Mouse (Mus musculus) limb, embryonic 11.5 days (tissue): Measurements from ENCODE around the gene Gm20379. TPM values are rescaled to one million over a fixed set of nuclear protein-coding genes. Genes with fewer than 3 reads are reported as not detected.

Experiments
- ATAC-seq: fragments of 200-750 bp; cut with Nextera tagmentation; 2 replicates; pipeline ENCODE4 v1.8.0; 2017; ENCODE audit warnings: low read depth; ENCODE audit not compliant: insufficient number of reproducible peaks, low FRiP score, low TSS enrichment
- DNase-seq: peaks from one replicate; pipeline ENCODE4 v3.0.0-alpha.2; 2015; ENCODE audit warnings: low spot score
- H3K27ac ChIP-seq: fragments of 300-500 bp; sonication (generic); replicated peaks from 2 replicates; pipeline ENCODE4 v1.5.1; 2014; ENCODE audit warnings: low read depth, mild to moderate bottlenecking, low read length
- H3K27me3 ChIP-seq: fragments of 300-500 bp; sonication (generic); 2 replicates; pipeline ENCODE4 v1.6.1; 2014; ENCODE audit warnings: mild to moderate bottlenecking, low read length, mixed read lengths; ENCODE audit not compliant: control insufficient read depth, insufficient read depth
- H3K36me3 ChIP-seq: fragments of 300-500 bp; sonication (generic); 2 replicates; pipeline ENCODE4 v1.6.1; 2014; ENCODE audit warnings: mild to moderate bottlenecking, low read length, moderate library complexity, mixed read lengths; ENCODE audit not compliant: control insufficient read depth, insufficient read depth
- H3K4me1 ChIP-seq: fragments of 300-500 bp; sonication (generic); 2 replicates; pipeline ENCODE4 v1.6.1; 2014; ENCODE audit warnings: low read length, mixed read lengths; ENCODE audit not compliant: control insufficient read depth, insufficient read depth
- H3K4me2 ChIP-seq: fragments of 300-500 bp; sonication (generic); 2 replicates; pipeline ENCODE4 v1.6.1; 2014; ENCODE audit warnings: low read depth, mild to moderate bottlenecking, moderate library complexity; ENCODE audit not compliant: severe bottlenecking
- H3K4me3 ChIP-seq: fragments of 300-500 bp; sonication (generic); 2 replicates; pipeline ENCODE4 v1.5.1; 2014; ENCODE audit warnings: low read depth, low read length
- H3K9ac ChIP-seq: fragments of 300-500 bp; sonication (generic); 2 replicates; pipeline ENCODE4 v1.6.1; 2014; ENCODE audit warnings: mild to moderate bottlenecking, low read length
- H3K9me3 ChIP-seq: fragments of 300-500 bp; sonication (generic); 2 replicates; pipeline ENCODE4 v1.6.1; 2016; ENCODE audit warnings: low read length; ENCODE audit not compliant: control insufficient read depth
- WGBS: fragments of 180-500 bp; shearing (Covaris S2); extraction: QIAGEN DNeasy Blood & Tissue Kit; methylation state at CpG from one replicate; pipeline ENCODE4 v1.1.7; 2014; 5-methylcytosine and 5-hydroxymethylcytosine counted together
- polyA plus RNA-seq: library from polyadenylated mRNA; unstranded; fragments of >200 nt; fragmentation: Nextera tagmentation; extraction: Ambion mirVana; gene quantifications from 2 replicates; pipeline ENCODE4 v1.2.1, GENCODE M21; 2014

Gm20379 gene
- polyA plus RNA-seq, 1 experiment from 2014 or later, result 1.3 TPM

DNA sequence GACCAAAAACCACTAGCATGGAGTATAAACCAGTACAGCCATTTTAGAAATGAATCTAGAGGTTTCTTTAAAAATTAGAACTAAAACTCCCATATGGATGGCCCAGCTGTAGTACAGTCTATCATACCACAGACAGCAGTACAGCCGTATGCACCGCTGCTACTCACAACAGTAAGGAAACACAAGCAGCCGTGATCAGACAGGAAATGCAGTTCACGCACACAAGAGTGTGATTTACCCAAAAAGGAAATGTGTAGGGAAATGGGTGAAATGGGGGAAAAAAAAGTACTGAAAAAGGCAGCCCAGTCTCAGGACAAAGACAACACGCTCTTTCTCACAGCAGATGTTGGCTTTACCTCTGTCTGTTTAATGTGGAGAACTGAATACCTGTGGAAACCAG is 11.9 kb upstream of the Gm20379 start:
- Histone ChIP-seq H3K9ac (no peak overlapping the region), H3K4me3 (no peak overlapping the region), H3K36me3 (no peaks in the 10 kb centered on the region; the same call in 1 of the 2 replicates), H3K27me3 (no peaks in the 10 kb centered on the region), H3K4me1 (peaks cover 5% of the 10 kb centered on the region; the same call in 1 of the 2 replicates), H3K4me2 (no peak overlapping the region), H3K9me3 (no peaks in the 10 kb centered on the region), H3K27ac (no peak overlapping the region)
- ATAC-seq (no peak), DNase-seq (no peak)
- 90% methylated on average over 5 of the region's 5 CpGs for whole genome bisulfite sequencing

DNA sequence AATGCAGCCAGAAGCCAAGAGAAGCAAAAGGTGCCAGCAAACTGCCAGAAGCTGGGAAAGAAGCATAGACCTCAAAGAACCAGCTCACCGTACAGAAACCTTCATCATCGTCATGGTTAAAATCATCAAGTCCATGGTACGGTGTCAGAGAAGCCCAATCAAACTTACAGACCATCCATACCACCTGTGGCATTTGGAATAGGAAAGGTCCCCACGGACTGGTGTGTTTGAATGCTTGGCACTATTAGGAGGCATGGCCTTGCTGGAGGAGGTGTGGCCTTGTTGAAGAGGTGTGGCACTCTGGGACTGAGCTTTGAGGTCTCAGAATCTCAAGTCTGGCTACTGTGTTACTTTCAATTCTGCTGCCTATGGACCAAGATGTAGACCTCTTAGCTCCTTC is 9.3 kb upstream of the Gm20379 start:
- no peak for ATAC-seq
- no peaks in the 10 kb centered on the region for H3K9me3 ChIP-seq
- H3K4me3 ChIP-seq, result no peak overlapping the region
- peaks cover 1% of the 10 kb centered on the region; the same call in 1 of the 2 replicates for H3K4me1 ChIP-seq
- H3K27me3 ChIP-seq, result no peaks in the 10 kb centered on the region
- no peak overlapping the region for H3K9ac ChIP-seq
- WGBS, result 92% methylated on average over 4 of the region's 4 CpGs
- H3K4me2 ChIP-seq, result no peak overlapping the region
- DNase-seq, result no peak
- no peak overlapping the region for H3K27ac ChIP-seq
- H3K36me3 ChIP-seq, result no peaks in the 10 kb centered on the region; the same call in 1 of the 2 replicates

DNA sequence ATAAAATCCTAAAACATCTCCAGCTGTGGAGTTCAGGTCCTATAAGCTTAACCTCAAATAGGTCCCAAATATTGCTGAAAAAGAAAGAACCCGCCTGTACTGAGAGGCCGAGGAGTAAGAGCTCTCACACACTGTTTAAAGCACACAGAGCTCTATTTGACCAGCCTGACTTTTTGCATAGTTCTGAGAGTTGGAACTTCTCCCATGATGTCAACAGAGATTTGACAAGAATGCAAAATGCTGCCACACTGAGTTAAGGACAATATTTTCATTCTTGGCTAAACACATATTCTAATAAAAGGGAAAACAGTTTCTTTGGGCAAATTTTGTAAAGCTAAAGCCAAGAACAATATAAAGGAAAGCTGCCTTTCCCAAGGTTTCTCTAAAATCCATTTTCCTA is 8.8 kb upstream of the Gm20379 start:
- DNase-seq (no peak), ATAC-seq (no peak)
- Histone ChIP-seq H3K9me3 (no peaks in the 10 kb centered on the region), H3K27ac (no peak overlapping the region), H3K4me1 (peaks cover 1% of the 10 kb centered on the region; the same call in 1 of the 2 replicates), H3K36me3 (no peaks in the 10 kb centered on the region; the same call in 1 of the 2 replicates), H3K4me3 (no peak overlapping the region), H3K27me3 (no peaks in the 10 kb centered on the region), H3K9ac (no peak overlapping the region), H3K4me2 (no peak overlapping the region)
- 96% methylated on average over 2 of the region's 2 CpGs for WGBS

DNA sequence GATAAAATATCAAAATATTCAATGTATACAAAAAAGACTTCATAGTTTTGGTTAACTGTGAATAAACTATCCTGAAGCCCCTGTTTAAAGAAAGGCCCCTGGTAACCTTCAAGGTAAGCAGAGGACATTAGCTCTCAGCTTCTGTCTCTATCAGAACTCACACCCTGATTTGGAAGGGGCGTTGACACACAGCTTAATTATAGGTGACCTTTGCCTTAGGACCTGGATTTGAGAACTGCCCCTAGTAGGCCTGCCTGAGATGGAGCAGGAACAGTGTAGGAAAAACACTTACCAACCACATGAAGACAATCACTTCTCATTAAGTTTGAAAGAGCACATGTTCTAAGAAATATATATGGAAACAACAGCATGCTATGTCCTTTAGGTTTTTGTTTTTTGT is 6.3 kb upstream of the Gm20379 start:
- Histone ChIP-seq H3K36me3 (no peaks in the 10 kb centered on the region; the same call in 1 of the 2 replicates), H3K27ac (no peak overlapping the region), H3K4me2 (no peak overlapping the region), H3K9me3 (no peaks in the 10 kb centered on the region), H3K4me1 (peaks cover 9% of the 10 kb centered on the region), H3K4me3 (no peak overlapping the region), H3K9ac (no peak overlapping the region), H3K27me3 (no peaks in the 10 kb centered on the region)
- ATAC-seq (no peak), DNase-seq (no peak)
- WGBS, result 44% methylated on average over 1 of the region's 1 CpGs

- Histone ChIP-seq H3K9me3 (no peaks in the 10 kb centered on the region), H3K4me3 (no peak overlapping the region), H3K9ac (no peak overlapping the region), H3K4me2 (no peak overlapping the region), H3K27me3 (no peaks in the 10 kb centered on the region), H3K27ac (no peak overlapping the region), H3K4me1 (peaks cover 9% of the 10 kb centered on the region), H3K36me3 (no peaks in the 10 kb centered on the region)
- DNase-seq (no peak), ATAC-seq (no peak)
- WGBS, result 48% methylated on average over 4 of the region's 4 CpGs
These were observed 4.0 kb upstream of the Gm20379 start for GRCm38 (mm10) chr13:92301754-92302153.

GRCm38 (mm10) chr13:92302466-92302865 is 3.3 kb upstream of the Gm20379 start:
- Histone ChIP-seq H3K9ac (no peak overlapping the region), H3K4me3 (no peak overlapping the region), H3K4me2 (no peak overlapping the region), H3K27ac (0 out of 2 replicates have a peak overlapping the region, but pooled peaks have one; percentile 33), H3K27me3 (no peaks in the 10 kb centered on the region), H3K4me1 (peaks cover 9% of the 10 kb centered on the region), H3K9me3 (no peaks in the 10 kb centered on the region), H3K36me3 (no peaks in the 10 kb centered on the region; the same call in 1 of the 2 replicates)
- ATAC-seq (no peak), DNase-seq (no peak)
- 66% methylated on average over 4 of the region's 4 CpGs for WGBS

DNA sequence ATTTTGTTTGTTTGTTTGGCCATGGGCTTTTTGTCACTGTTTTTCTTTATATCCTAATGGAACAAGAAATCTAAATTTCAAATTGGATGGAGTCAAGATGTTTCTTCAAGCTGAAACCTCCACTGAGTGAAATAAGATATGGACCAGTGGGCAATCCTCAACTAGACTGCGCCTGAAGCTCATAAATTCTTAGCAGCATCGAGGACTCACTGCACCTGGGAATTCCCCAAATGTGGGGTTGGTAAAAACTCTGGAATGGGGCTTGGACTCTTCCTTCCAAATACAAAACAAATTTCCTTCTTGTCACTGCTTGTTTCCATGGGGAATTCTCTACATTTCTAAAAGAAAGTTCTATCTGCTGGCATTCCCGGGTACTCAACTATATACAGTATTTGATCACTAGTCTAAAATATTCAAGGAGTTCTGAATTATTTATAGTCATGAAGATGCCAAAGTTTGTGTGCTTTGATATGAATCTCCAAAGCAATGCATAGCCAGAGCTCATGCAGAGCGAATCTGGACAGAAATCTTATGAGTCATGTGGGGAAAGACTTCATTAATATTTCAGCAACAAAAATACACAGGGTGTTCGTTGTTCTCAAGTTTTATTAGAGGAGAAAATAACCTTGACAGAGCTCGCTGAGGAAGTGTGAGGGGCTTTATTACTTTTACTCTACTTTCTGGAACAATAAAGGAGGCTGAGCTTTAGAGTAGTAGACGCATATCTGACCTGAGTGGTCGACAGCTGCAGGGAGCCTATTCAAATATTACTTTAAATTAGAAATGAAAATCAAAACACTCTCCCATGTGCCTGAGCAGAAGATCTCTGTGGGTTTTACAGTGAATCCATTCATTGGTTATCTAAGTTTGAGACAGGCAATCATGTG is 2.5 kb upstream of the Gm20379 start:
- Histone ChIP-seq H3K36me3 (peaks cover 2% of the 10 kb centered on the region; the same call in 1 of the 2 replicates), H3K9ac (no peak overlapping the region), H3K9me3 (no peaks in the 10 kb centered on the region), H3K27me3 (no peaks in the 10 kb centered on the region), H3K4me2 (no peak overlapping the region), H3K27ac (no peak overlapping the region), H3K4me1 (peaks cover 9% of the 10 kb centered on the region), H3K4me3 (no peak overlapping the region)
- DNase-seq (no peak), ATAC-seq (no peak)
- 51% methylated on average over 8 of the region's 8 CpGs for WGBS

DNA sequence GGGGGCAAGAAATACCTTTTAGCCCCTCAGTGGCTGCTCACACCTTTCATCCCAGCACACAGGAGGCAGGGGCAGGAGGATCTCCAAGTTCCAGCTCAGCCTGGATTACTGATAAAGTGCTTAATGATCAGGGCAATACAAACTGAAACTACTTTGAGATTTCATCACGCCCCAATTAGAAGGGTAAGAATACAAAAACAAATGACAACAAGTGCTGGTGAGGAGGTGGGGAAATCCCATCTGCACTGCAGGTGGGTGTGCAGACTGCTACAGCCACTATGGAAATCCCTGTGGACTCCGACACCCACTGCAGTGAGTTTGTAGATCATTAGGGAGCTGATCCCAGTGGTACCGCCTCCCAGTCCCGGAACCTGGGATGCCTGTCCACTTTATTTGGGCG is 1.5 kb upstream of the Gm20379 start:
- Histone ChIP-seq H3K4me1 (peaks cover 9% of the 10 kb centered on the region), H3K9me3 (no peaks in the 10 kb centered on the region), H3K4me3 (no peak overlapping the region), H3K36me3 (peaks cover 4% of the 10 kb centered on the region; the same call in 1 of the 2 replicates), H3K27ac (no peak overlapping the region), H3K9ac (no peak overlapping the region), H3K27me3 (no peaks in the 10 kb centered on the region), H3K4me2 (no peak overlapping the region)
- no peak for DNase-seq
- ATAC-seq, result no peak
- WGBS, result 94% methylated on average over 5 of the region's 5 CpGs
